Mouse (Mus musculus) neural tube, embryonic 12.5 days (tissue): ENCODE results near the gene Nav2. TPM values are rescaled to one million over a fixed set of nuclear protein-coding genes. Genes with fewer than 3 reads are reported as not detected.

ENCODE experiments used
- ATAC-seq: fragments of 200-750 bp; cut with Nextera tagmentation; 2 replicates; pipeline ENCODE4 v1.8.0; 2017; ENCODE audit warnings: low read depth, mild to moderate bottlenecking, moderate TSS enrichment, moderate library complexity; ENCODE audit not compliant: low FRiP score
- H3K27ac ChIP-seq: fragments of 300-500 bp; sonication (generic); 2 replicates; pipeline ENCODE4 v1.5.1; 2016
- H3K27me3 ChIP-seq: fragments of 300-500 bp; sonication (generic); replicated peaks from 2 replicates; pipeline ENCODE4 v1.6.1; 2016; ENCODE audit warnings: mild to moderate bottlenecking
- H3K36me3 ChIP-seq: fragments of 300-500 bp; sonication (generic); 2 replicates; pipeline ENCODE4 v1.6.1; 2016; ENCODE audit warnings: mild to moderate bottlenecking
- H3K4me1 ChIP-seq: fragments of 300-500 bp; sonication (generic); 2 replicates; pipeline ENCODE4 v1.6.1; 2016
- H3K4me2 ChIP-seq: fragments of 300-500 bp; sonication (generic); replicated peaks from 2 replicates; pipeline ENCODE4 v1.6.1; 2016; ENCODE audit warnings: mild to moderate bottlenecking
- H3K4me3 ChIP-seq: fragments of 300-500 bp; sonication (generic); 2 replicates; pipeline ENCODE4 v1.5.1; 2016
- H3K9ac ChIP-seq: fragments of 300-500 bp; sonication (generic); 2 replicates; pipeline ENCODE4 v1.6.1; 2016; ENCODE audit warnings: mild to moderate bottlenecking
- H3K9me3 ChIP-seq: fragments of 300-500 bp; sonication (generic); 2 replicates; pipeline ENCODE4 v1.6.1; 2016; ENCODE audit warnings: mild to moderate bottlenecking
- WGBS: fragments of 180-500 bp; shearing (Covaris S2); methylation state at CpG from one replicate; pipeline ENCODE4 v1.1.7; 2016; 5-methylcytosine and 5-hydroxymethylcytosine counted together
- polyA plus RNA-seq: library from polyadenylated mRNA; unstranded; fragments of >200 nt; fragmentation: Nextera tagmentation; extraction: Ambion mirVana; gene quantifications from 2 replicates; pipeline ENCODE4 v1.2.1, GENCODE M21; 2016

The Nav2 gene
- polyA plus RNA-seq, 1 experiment from 2014 or later = 25.2 TPM

DNA sequence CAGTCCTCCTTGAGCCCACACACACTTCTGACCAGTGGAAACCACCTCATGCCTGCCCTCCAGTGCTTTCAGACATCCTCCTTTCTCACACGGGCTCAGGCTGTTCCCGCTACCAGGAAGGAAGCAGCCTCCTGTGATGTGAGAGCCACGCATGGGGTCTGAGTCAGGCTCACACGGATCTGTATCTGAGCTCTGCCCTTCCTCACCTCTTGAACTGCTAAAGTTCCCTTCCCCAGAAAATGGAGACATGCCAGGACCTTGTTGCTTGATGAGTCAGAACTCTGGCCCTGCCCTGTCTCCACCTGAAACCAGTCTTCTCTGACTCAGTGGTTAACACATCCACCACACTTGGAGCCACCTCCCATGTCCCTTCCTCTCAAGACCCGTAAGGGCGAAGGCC is 185.1 kb downstream of the Nav2 start:
- no peak overlapping the region for H3K9ac ChIP-seq
- no peak overlapping the region for H3K27ac ChIP-seq
- H3K4me1 ChIP-seq = peaks cover 42% of the 10 kb centered on the region
- no peak overlapping the region for H3K4me2 ChIP-seq
- 82% methylated on average over 6 of the region's 6 CpGs for WGBS
- no peaks in the 10 kb centered on the region for H3K36me3 ChIP-seq
- no peak for ATAC-seq
- no peak overlapping the region for H3K4me3 ChIP-seq
- H3K27me3 ChIP-seq = no peaks in the 10 kb centered on the region
- H3K9me3 ChIP-seq = no peaks in the 10 kb centered on the region

DNA sequence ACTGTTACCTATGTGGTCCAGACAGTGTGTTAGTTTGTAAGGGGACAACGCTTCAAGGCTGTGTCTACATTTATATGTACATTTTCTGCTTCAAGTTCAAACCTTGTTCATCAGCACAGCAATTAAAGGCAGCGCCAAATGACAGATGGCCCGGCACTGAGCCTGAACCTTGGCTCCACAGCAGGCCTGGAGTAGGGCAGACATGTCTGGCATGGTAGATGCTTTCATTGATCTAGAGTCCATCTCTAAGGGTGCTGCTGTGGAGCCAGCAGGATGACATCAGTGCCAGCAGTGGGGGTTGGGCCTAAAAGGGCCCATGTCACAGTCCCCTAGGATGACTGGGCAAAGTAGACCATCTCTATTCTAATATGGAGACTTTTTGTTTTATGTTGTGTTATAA is 186.0 kb downstream of the Nav2 start:
- ATAC-seq = no peak
- no peaks in the 10 kb centered on the region for H3K36me3 ChIP-seq
- no peak overlapping the region for H3K9ac ChIP-seq
- no peak overlapping the region for H3K4me2 ChIP-seq
- no peaks in the 10 kb centered on the region for H3K27me3 ChIP-seq
- H3K4me1 ChIP-seq = peaks cover 38% of the 10 kb centered on the region
- 86% methylated on average over 3 of the region's 3 CpGs for WGBS
- H3K9me3 ChIP-seq = no peaks in the 10 kb centered on the region
- H3K4me3 ChIP-seq = no peak overlapping the region
- H3K27ac ChIP-seq = no peak overlapping the region

DNA sequence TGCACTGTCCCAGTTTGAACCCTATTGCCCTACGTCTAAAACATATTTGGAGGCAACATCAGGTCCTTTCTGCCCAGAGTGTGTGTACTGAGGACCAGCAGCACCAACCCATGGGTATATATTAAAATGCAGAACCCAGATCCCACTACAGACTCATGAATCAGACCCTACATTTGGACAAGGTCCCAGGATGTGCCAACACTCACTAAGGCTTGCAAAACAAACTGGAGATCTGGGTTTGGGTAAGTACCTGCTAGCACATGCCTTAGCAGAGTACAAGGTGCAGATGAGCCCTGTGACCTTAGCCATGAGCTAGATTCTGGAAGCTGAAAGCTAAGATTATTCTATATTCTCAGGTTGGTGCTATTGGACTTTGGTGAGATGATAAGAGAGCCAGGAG is 192.8 kb downstream of the Nav2 start:
- Histone ChIP-seq H3K4me2 (no peak overlapping the region), H3K4me3 (no peak overlapping the region), H3K9me3 (no peaks in the 10 kb centered on the region), H3K4me1 (peaks cover 28% of the 10 kb centered on the region), H3K36me3 (no peaks in the 10 kb centered on the region), H3K9ac (no peak overlapping the region), H3K27ac (no peak overlapping the region), H3K27me3 (no peaks in the 10 kb centered on the region)
- ATAC-seq = no peak
- WGBS = 83% methylated on average over 1 of the region's 1 CpGs

DNA sequence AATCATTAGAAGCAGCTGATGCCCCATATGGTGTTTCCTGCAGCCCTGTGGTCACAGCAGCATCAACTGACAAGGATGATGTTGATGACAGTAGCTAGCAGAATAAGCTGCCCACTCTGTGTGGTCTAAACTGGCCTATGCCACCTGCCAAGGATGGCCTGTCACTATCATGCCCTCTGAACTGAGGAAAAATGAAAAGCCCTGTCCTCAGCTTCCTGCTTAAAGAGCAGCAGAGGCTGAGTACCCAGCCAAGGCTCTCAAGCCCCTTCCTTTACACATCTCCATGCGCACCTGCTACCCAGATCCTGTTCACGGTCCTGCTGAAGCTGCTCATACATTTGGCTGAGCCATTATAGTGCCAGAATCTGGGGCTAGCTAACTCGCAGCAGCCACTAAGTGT is 193.7 kb downstream of the Nav2 start:
- Histone ChIP-seq H3K9ac (no peak overlapping the region), H3K4me1 (peaks cover 37% of the 10 kb centered on the region), H3K36me3 (no peaks in the 10 kb centered on the region), H3K27me3 (no peaks in the 10 kb centered on the region), H3K27ac (no peak overlapping the region), H3K4me2 (no peak overlapping the region), H3K9me3 (no peaks in the 10 kb centered on the region), H3K4me3 (no peak overlapping the region)
- 60% methylated on average over 3 of the region's 3 CpGs for WGBS
- ATAC-seq = no peak

DNA sequence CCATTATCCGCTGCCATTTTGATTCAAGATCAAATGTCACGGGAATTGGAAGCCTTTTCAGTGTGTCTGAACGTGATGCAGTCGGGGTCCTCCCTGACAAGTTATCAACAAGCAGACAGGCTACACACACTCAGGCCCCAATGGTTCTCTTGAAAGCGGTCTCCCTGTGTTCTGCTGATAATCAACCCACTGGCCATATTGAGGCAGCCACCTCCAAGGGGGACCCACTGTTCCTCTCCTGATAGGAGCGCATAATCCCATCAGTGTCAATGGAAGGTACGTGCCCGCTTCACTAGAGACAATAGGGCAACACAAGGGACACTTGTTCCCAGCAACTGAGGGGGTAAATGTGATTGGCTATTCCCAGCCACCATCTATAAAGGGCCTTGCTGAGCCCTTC is 195.9 kb downstream of the Nav2 start:
- no peaks in the 10 kb centered on the region for H3K36me3 ChIP-seq
- H3K9me3 ChIP-seq = no peaks in the 10 kb centered on the region
- no peak overlapping the region for H3K4me3 ChIP-seq
- no peaks in the 10 kb centered on the region for H3K27me3 ChIP-seq
- no peak overlapping the region for H3K4me2 ChIP-seq
- peaks cover 46% of the 10 kb centered on the region for H3K4me1 ChIP-seq
- WGBS = 20% methylated on average over 8 of the region's 8 CpGs
- H3K27ac ChIP-seq = no peak overlapping the region
- peak; percentile 39 for ATAC-seq
- no peak overlapping the region for H3K9ac ChIP-seq

DNA sequence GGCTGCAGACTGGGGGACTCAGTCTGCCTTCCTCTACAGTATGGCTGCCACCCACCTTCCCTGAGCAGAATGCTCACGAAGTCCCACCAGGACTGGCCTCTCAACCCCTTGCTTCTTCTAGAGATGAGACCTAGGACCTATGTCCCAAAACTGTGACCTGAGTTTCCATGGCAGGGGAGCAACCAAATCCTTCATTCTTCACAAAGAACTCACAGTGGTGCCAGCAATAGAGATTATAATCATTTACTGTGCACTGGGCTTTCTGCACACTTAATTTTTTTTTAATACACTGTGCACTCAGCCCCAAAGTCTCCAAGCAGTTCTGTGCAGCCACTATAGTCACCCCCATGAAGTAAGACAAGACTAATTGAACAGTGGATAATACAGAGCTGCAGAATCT is 196.3 kb downstream of the Nav2 start:
- 36% methylated on average over 1 of the region's 1 CpGs for WGBS
- Histone ChIP-seq H3K9me3 (no peaks in the 10 kb centered on the region), H3K27ac (no peak overlapping the region), H3K36me3 (no peaks in the 10 kb centered on the region), H3K4me3 (no peak overlapping the region), H3K4me1 (peaks cover 46% of the 10 kb centered on the region), H3K9ac (no peak overlapping the region), H3K4me2 (no peak overlapping the region), H3K27me3 (no peaks in the 10 kb centered on the region)
- ATAC-seq = no peak

DNA sequence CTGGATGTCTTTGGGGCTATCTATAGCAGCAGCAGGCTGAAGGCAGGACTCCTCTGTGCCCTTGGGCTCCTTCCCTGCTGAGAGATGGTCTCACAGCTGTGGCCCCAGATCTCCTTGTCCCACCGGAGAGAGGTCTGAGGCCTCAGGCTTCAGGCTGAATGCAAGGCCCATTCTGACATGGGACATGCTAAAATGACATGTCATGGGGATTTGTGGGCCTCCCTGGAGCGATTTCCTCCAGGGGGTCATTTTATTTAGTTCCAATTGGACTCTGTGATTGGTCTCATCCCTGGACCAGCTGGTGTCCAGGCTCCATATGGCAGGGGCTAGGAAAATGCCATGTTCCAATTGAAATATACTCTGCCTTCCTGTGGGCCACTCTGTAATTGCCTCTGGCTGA is 197.0 kb downstream of the Nav2 start:
- Histone ChIP-seq H3K9me3 (no peaks in the 10 kb centered on the region), H3K36me3 (no peaks in the 10 kb centered on the region), H3K4me1 (peaks cover 46% of the 10 kb centered on the region), H3K4me3 (no peak overlapping the region), H3K27ac (no peak overlapping the region; the same call in 1 of the 2 replicates), H3K9ac (no peak overlapping the region), H3K27me3 (no peaks in the 10 kb centered on the region), H3K4me2 (no peak overlapping the region)
- ATAC-seq = peak; percentile 71
- 30% methylated on average over 2 of the region's 2 CpGs for WGBS

DNA sequence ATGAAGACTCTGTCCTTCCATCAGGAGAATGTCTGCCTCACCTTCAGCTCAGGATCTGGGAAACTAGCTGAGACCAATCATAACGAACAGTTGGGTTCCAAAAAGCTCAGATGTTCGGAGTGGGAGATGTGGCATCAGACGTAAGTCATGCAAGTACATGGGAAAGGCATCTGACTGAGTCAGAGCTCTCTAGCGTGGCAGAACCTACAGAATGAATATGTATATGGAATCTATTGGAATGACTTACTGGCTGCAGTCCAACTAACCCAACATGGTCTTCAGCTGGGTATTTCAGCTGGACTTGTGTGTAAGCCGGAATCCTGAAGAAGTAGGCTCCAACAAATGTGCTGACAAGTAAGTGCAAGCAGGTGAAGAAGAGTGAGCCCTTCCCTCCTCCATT is 199.6 kb downstream of the Nav2 start:
- Histone ChIP-seq H3K27ac (no peak overlapping the region), H3K36me3 (no peaks in the 10 kb centered on the region), H3K9me3 (no peaks in the 10 kb centered on the region), H3K4me1 (peaks cover 38% of the 10 kb centered on the region), H3K27me3 (no peaks in the 10 kb centered on the region), H3K4me2 (no peak overlapping the region), H3K4me3 (no peak overlapping the region), H3K9ac (no peak overlapping the region)
- no peak for ATAC-seq
- WGBS = 85% methylated on average over 5 of the region's 5 CpGs

DNA sequence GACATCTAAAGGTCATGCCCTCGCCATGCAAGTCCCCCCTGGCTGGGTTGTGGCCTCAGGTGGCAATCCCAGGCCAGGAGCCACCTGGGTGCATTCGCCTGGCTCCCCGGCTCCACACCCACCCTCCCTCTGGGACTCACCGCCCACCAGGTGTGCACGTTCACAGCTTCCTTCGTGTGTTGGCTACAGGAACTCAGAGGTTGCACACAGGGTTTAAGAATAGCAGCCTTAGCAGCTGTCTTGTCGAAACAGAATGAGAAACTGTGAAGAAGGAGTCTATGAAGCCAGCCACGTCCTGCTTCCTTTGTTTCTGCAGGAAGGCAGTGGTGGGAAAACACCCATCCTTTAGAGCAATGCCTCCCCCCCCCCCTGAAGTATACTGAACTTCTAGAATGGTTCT is 210.5 kb downstream of the Nav2 start:
- Histone ChIP-seq H3K4me1 (peaks cover 27% of the 10 kb centered on the region), H3K27ac (no peak overlapping the region), H3K9me3 (no peaks in the 10 kb centered on the region), H3K4me3 (no peak overlapping the region), H3K27me3 (no peaks in the 10 kb centered on the region), H3K9ac (no peak overlapping the region), H3K36me3 (no peaks in the 10 kb centered on the region), H3K4me2 (no peak overlapping the region)
- ATAC-seq = no peak
- 61% methylated on average over 8 of the region's 8 CpGs for WGBS

DNA sequence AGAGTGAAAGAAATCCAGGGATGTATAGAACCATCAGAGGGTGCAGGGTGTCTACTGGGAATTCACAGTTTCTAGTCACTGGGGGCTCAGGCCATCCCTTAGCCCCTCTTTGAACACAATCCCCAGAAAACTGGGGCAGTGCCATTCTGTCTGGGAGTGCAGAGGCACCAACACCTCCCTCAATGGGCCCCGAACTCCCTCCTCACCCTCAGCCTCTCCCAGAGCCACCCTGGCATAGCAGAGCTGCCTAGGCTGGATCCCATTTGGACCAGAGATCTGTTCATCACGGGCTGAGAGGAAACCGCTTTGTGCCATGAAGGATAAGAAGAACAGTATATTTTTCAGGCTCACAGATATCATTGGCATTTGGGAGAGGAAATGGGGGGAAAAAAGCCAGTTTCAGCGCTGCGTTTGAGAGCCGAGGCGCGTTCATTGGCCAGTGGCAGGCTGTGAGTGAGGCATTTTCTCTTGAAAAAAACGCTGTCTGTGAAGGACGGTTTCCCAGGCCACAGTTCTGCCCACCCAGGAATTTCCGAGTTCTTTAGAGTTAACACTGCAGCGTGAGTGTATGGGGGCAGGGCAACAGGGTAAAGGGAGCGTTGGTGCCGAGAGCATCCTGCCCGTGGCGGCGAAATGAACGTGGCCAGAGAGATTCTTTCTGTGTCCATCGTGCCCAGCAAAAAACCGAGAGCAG is 211.4 kb downstream of the Nav2 start:
- peak overlapping the region; percentile 37; the same call in 1 of the 2 replicates for H3K27ac ChIP-seq
- no peaks in the 10 kb centered on the region for H3K9me3 ChIP-seq
- peaks cover 27% of the 10 kb centered on the region for H3K4me1 ChIP-seq
- H3K4me3 ChIP-seq = 0 out of 2 replicates have a peak overlapping the region, but pooled peaks have one; percentile 3
- no peak overlapping the region for H3K9ac ChIP-seq
- H3K36me3 ChIP-seq = no peaks in the 10 kb centered on the region
- peak overlapping the region; percentile 55 for H3K4me2 ChIP-seq
- 13% methylated on average over 20 of the region's 20 CpGs for WGBS
- peak; percentile 68 for ATAC-seq
- H3K27me3 ChIP-seq = no peaks in the 10 kb centered on the region

DNA sequence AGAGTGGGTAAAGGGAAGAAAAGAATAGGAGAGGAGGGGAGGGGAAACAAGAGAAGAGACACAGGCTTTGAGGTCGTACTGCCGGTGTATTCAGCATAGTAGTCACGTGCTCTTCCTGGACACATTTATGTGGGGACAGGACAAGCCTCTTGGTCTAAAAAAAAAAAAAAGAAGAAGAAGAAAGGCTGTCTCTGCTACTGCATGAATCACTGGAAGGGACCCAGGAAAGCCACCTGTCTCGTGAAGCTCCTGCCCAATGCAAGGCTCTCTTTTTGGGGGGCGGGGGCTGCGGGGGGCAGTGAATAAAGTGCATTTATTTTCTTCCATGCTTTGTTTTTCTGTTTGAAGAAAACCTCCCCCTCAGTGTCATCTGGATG is 212.0 kb downstream of the Nav2 start:
- WGBS = 28% methylated on average over 6 of the region's 6 CpGs
- Histone ChIP-seq H3K4me2 (peak overlapping the region; percentile 55), H3K36me3 (no peaks in the 10 kb centered on the region), H3K4me1 (peaks cover 27% of the 10 kb centered on the region), H3K27me3 (no peaks in the 10 kb centered on the region), H3K27ac (peak overlapping the region; percentile 37; the same call in 1 of the 2 replicates), H3K9ac (0 out of 2 replicates have a peak overlapping the region, but pooled peaks have one; percentile 35), H3K4me3 (0 out of 2 replicates have a peak overlapping the region, but pooled peaks have one; percentile 3), H3K9me3 (no peaks in the 10 kb centered on the region)
- peak; percentile 23 for ATAC-seq

DNA sequence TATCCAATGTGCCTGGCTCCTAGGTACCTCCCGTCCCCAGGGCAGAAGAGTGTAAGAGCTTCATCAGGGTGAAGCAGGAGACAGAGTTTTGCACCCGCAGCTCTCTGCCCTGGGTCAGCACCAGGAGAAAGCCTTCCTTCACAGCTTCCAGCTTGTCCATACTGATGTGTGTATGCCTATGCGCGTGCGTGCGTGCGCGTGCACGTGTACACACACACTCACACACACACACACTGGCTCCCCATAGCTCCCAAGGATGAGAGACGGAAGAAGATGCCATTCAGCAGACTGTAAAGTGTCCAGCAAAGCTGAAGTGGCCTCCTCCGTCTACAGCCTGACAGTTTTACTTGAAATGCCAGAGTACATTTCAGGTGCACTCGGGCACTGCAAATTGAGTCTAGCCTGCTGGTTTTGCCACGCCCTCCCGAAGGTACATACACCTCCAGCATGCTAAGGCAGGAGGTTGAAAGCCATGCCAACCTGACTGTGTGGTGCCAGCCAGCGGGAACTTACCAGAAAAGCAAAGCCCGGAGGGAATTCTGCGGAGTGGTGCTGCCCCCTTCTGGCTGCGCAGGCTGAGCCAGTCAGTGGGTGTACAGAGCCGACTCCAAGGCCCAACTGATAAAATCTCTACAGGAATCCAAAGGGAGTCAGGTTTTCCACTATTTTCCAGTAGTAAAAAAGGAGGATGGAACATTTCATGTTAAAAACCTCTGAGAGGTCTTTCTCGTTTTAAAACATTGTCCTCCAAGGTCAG is 212.6 kb downstream of the Nav2 start:
- 0 out of 2 replicates have a peak overlapping the region, but pooled peaks have one; percentile 35 for H3K9ac ChIP-seq
- H3K27me3 ChIP-seq = no peaks in the 10 kb centered on the region
- H3K27ac ChIP-seq = peak overlapping the region; percentile 20; the same call in 1 of the 2 replicates
- no peaks in the 10 kb centered on the region for H3K36me3 ChIP-seq
- H3K4me2 ChIP-seq = peak overlapping the region; percentile 55
- H3K4me3 ChIP-seq = no peak overlapping the region
- peaks cover 27% of the 10 kb centered on the region for H3K4me1 ChIP-seq
- 38% methylated on average over 20 of the region's 20 CpGs for WGBS
- H3K9me3 ChIP-seq = no peaks in the 10 kb centered on the region
- peak; percentile 79 for ATAC-seq
